ENCODE assay signal across 8 mouse cellular contexts in genomic region chr7:79466053-79466901, GRCm38 (mm10). TPM values are rescaled to one million over a fixed set of nuclear protein-coding genes. Genes with fewer than 3 reads are reported as not detected.
DNase-seq lines count a peak whose midpoint lies in the region; ATAC-seq lines count a peak whose summit lies in the region.

Gene Polg (minus strand): TSS chr7:79466362.

- peak within 1 kb of the TSS; percentile 71 for H3K27ac ChIP-seq in forebrain, embryonic 14.5 days (ENCODE audit: low read depth, low read length)
- H3K27ac ChIP-seq in neural tube, embryonic 15.5 days (replicated peaks): peak within 1 kb of the TSS; percentile 87

- intact Hi-C loops in heart, postnatal 14 days (cut with DNase I): loop anchor here (5.0 to 10.0 kb wide), 3 partner anchors 74 to 324 kb away; partner anchors contain the start of genes Abhd2 and Fanci

- peak; percentile 97 for DNase-seq in ES-CJ7 (ENCODE audit: low read depth, low spot score)
- DNase-seq in cerebellum, adult 11 months: peak; percentile 99
- peak; percentile 99 for DNase-seq in forebrain, embryonic 14.5 days (ENCODE audit: low spot score)
- peak; percentile 99 for DNase-seq in heart, postnatal 14 days
- peak; percentile 99 for DNase-seq in layer of hippocampus, adult 11-12 months (ENCODE audit: low spot score)
- DNase-seq in lung, adult 18-20 months: peak; percentile 98 to 99
- peak; percentile 97 for DNase-seq in testis, postnatal 14 days (ENCODE audit: low spot score)

- H3K36me3 ChIP-seq in forebrain, embryonic 14.5 days (ENCODE audit: control insufficient read depth, insufficient read depth, low read length): peaks cover 19% of the 10 kb centered on the region
- peaks cover 16% of the 10 kb centered on the region for H3K36me3 ChIP-seq in neural tube, embryonic 15.5 days

- under 1% methylated on average over 75 of the region's 76 CpGs for WGBS in forebrain, embryonic 14.5 days
- under 1% methylated on average over 76 of the region's 76 CpGs for WGBS in neural tube, embryonic 15.5 days

- no peaks in the 10 kb centered on the region for H3K9me3 ChIP-seq in forebrain, embryonic 14.5 days (replicated peaks; ENCODE audit: control insufficient read depth, low read length)
- H3K9me3 ChIP-seq in neural tube, embryonic 15.5 days (replicated peaks): no peaks in the 10 kb centered on the region

- H3K4me1 ChIP-seq in forebrain, embryonic 14.5 days (ENCODE audit: control insufficient read depth, insufficient read depth, low read length): peaks cover 8% of the 10 kb centered on the region
- peaks cover 41% of the 10 kb centered on the region for H3K4me1 ChIP-seq in neural tube, embryonic 15.5 days

- peak within 1 kb of the TSS; percentile 69 for H3K4me3 ChIP-seq in forebrain, embryonic 14.5 days (ENCODE audit: low read depth, low read length)
- peak within 1 kb of the TSS; percentile 89 for H3K4me3 ChIP-seq in neural tube, embryonic 15.5 days (replicated peaks)

- H3K27me3 ChIP-seq in forebrain, embryonic 14.5 days (replicated peaks; ENCODE audit: control insufficient read depth, insufficient read depth, low read length): no peaks in the 10 kb centered on the region
- H3K27me3 ChIP-seq in neural tube, embryonic 15.5 days (replicated peaks): no peaks in the 10 kb centered on the region

- peak; percentile 98 for ATAC-seq in forebrain, embryonic 14.5 days
- peak; percentile 95 for ATAC-seq in neural tube, embryonic 15.5 days (ENCODE audit: low FRiP score)

- H3K9ac ChIP-seq in forebrain, embryonic 14.5 days (ENCODE audit: low read length): peak within 1 kb of the TSS; percentile 75
- H3K9ac ChIP-seq in neural tube, embryonic 15.5 days (replicated peaks): peak within 1 kb of the TSS; percentile 78

- H3K4me2 ChIP-seq in forebrain, embryonic 14.5 days (ENCODE audit: low read length): peak within 1 kb of the TSS; percentile 93
- H3K4me2 ChIP-seq in neural tube, embryonic 15.5 days: peak within 1 kb of the TSS; percentile 94

RNA-seq across cellular contexts. Expression of gene Polg, which starts in this region (rescaled TPM):
- 20.2 and 23.4 TPM in 2 replicates for polyA plus RNA-seq in forebrain, embryonic 14.5 days (2014; fragmentation: Nextera tagmentation; extraction: Ambion mirVana)
- total RNA-seq in heart, postnatal 14 days (2021): 10 to 100 TPM; 51.4 to 54.7 TPM
- polyA plus RNA-seq in neural tube, embryonic 15.5 days (2015; fragmentation: Nextera tagmentation; extraction: Ambion mirVana): 24.2 and 25.0 TPM in 2 replicates

Comparison
In these comparisons a context has a peak if more than half of its experiments do, and no peak if none do; other contexts are left out.
1. Peak in every context shown above with its lines: DNase-seq, ATAC-seq, H3K4me3 ChIP-seq and H3K27ac ChIP-seq.